Mouse (Mus musculus): Measurements from ENCODE around the gene Xrra1.

Gene Xrra1

DNA sequence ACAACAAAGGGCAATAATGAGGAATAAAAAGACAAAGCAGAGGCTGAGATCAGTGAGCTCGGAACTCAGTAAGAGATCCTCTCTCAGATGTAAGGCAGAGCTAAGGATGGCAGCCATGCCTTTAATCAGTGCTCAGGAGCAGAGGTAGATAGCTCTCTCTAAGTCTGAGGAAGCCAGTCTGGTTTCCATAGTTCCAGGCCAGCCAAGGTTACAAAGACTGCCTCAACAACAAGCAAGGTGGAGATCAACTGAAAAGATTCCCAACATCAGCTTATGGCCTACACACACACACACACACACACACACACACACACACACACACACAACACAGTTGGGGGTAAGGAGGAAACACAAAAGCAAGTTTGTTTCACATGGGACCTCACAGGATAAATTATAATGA lies 7.8 kb upstream of the Xrra1 start:
- DNase-seq (ENCODE audit: low spot score in 2 of 2) = no peak

DNA sequence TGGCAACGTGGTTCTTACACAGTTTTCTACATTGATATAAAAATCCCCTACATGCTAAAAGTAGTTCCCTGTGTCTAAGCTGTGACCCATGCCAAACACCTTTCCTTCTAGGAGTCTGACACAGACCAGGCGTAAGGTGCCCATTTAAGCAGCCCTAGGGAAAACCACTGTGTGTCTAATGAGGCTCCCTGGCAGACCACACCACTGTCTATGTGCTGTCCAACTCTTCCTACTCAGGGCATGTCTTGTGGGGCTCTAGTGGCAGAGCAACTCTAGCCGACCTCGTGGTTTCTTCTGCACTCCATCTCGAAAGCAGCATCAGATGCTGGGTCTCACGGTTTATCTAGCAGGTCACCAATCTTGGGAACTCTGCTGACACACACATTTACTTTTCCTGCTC lies 7.3 kb upstream of the Xrra1 start:
- no peak for DNase-seq (ENCODE audit: low spot score in 2 of 2)

DNA sequence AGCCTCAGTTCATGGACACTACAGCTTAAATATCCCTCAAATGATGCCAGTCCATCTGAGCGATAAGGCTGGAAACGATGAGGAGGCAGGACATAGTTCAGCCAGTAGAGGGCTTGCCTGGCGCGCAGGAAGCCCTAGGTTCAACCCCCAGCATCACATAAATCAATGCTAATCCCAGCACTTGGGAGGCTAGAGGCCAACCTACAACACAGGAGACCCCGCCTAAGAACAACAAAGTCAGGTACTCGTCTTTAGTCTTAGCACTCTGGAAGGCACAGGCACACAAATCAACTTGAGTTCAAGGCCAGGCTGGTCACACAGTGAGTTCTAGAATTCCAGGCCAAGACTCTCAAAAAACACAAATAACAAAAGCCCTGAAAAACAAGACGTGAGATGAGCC lies 5.6 kb upstream of the Xrra1 start:
- DNase-seq (ENCODE audit: low spot score in 2 of 2) = no peak

- no peak for DNase-seq (ENCODE audit: low spot score in 2 of 2)
These were observed 4.6 kb upstream of the Xrra1 start for GRCm38 (mm10) chr7:99854311-99854710.

- no peak for DNase-seq (ENCODE audit: low spot score in 2 of 2)
These were observed 2.6 kb upstream of the Xrra1 start for GRCm38 (mm10) chr7:99856266-99856861.

DNA sequence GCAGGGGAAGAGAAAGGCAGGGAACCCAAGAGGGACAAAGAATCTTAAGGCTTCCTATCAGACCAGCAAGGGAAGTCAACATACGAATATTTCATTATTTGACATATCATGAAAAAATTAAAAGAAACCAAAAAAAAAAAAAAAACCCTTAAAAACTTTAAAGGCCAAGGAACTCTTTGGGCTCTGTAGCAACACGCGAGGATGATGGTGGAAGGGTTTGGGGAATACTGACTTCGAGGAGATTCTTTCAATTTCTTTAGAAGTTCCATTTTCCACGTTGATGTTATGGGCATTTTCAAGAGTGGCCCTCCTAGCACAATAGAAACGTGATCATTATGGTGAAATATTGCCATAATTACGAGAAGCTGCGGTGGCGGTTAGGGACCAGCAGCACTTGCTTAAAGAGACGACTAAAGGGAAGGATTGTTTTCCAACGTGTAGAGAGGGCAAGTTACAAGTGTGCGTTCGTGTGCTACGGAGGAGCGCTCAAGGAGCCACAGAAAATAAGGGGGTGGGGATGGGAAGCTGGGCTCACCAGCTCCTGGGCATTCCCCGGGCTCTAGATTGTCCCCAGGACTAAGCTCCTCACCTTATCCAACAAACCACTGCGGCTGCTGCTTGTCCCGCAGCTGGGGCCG lies 622 bp upstream of the Xrra1 start:
- DNase-seq (ENCODE audit: low spot score in 2 of 2) = no peak

DNA sequence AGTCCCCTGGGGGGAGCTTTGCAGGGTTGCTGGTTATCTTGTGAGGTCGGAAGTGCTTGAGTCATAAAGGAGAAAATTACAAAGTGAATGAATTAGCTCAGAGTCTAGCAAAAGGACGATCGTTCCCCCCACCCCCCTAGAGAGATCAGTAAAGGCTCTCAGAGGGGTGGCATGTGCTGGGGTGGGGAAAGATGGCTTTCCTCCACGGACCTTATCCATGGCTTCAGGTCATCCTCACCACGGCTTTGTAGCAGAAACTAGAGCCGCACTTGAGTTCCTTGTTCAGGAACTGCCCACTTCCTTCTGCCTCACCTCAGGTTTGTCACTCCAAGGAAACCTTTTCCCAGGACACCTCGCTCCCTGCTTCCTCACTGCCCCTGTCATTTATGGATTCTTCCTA lies 4.4 kb downstream of the Xrra1 start, which contains the start of gene Spcs2:
Gene Spcs2 (minus strand): TSS at position 101 of the 400 bp plus-strand sequence.
- DNase-seq (ENCODE audit: low spot score in 2 of 2) = no peak

GRCm38 (mm10) chr7:99864241-99865028 lies 5.5 kb downstream of the Xrra1 start:
- DNase-seq (ENCODE audit: low spot score in 2 of 2) = no peak

- no peak for DNase-seq (ENCODE audit: low spot score in 2 of 2)
These were observed 6.3 kb downstream of the Xrra1 start for GRCm38 (mm10) chr7:99865219-99865618.

GRCm38 (mm10) chr7:99869296-99869695 lies 10.4 kb downstream of the Xrra1 start:
- DNase-seq (ENCODE audit: low spot score in 2 of 2) = no peak

- no peak for DNase-seq (ENCODE audit: low spot score in 2 of 2)
These were observed 15.0 kb downstream of the Xrra1 start for GRCm38 (mm10) chr7:99873965-99874364.

- DNase-seq (ENCODE audit: low spot score in 2 of 2) = no peak
These were observed 17.0 kb downstream of the Xrra1 start for GRCm38 (mm10) chr7:99875891-99876290.

DNA sequence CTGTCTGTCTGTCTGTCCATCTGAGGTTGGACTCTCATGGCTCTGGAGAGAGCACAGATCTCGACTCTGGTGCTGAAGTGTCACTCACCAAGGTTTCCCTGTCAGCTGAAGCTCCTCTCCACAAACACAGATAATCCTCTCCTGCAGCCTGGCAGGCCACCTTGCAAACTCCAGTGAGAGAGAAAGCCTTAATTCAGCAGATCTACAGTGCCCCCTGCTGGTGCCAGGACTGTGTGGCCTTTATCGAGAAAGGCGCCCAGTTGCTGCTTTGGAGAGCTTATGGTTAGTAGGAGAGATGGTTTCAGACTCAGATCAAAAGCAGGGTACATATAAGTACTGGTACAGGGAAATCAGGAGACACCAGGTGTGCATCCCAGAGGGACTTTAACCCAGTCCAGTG lies 17.4 kb downstream of the Xrra1 start:
- DNase-seq (ENCODE audit: low spot score in 2 of 2) = peak; percentile 54 to 79

DNA sequence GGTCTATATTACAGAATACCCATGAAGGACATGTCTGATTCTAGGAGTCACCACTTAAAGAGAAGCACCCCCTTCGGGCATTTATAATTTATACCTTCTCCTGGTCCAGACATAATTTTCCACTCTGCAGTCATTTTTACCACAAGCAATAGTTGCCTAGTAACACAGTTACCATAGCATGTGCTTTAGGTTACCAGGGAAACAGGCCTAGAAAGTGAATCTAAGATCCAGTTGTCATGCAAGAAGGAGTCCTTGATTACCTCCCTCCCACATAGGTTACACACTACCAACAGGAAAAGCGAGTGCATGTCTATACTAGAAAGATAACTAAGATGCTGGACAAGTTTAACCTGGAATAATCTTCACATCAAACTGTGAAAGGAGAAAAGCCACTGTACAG lies 19.3 kb downstream of the Xrra1 start:
- DNase-seq (ENCODE audit: low spot score in 2 of 2) = no peak

DNA sequence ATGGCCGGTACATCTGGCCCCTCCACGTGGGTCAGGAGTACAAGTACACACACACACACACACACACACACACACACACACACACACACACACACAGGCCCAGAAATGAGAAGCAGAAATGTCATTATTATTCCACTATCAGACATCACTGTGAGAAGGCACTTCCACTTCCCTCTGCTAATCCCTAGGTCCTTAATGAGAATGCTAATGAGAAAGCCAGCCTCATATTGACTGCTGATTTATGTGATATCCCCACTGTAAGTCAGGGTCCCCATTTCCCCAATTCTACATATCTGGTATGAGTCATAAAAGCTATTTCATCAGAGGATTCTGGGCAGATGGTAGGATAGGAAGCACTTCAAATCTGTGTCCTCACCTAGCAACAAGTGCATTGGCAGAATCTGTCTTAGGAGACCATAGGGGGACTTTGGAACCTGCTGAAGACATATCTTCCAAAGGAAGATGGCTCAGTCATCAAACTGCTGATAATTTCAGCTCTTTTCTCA lies 28.4 kb downstream of the Xrra1 start:
- DNase-seq (ENCODE audit: low spot score in 2 of 2) = no peak

DNA sequence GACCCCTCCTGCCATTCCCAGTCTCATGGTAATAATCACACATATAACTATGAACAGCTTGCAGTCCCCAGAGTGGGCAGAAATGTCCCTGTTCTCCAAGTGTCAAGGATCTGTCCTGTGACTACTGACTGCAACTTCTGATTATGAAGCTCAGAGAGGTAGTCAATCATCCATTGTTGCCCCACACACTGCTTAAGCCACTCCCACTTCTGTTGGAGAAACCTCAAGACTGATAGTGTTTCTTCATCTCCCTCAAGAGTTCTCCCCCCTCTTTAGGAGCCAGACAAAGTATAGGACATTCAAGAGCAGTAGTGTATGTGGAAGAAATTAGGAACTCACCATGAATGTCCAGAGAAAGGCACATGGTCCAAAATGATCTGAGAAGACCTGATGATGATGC lies 28.8 kb downstream of the Xrra1 start:
- DNase-seq (ENCODE audit: low spot score in 2 of 2) = no peak

DNA sequence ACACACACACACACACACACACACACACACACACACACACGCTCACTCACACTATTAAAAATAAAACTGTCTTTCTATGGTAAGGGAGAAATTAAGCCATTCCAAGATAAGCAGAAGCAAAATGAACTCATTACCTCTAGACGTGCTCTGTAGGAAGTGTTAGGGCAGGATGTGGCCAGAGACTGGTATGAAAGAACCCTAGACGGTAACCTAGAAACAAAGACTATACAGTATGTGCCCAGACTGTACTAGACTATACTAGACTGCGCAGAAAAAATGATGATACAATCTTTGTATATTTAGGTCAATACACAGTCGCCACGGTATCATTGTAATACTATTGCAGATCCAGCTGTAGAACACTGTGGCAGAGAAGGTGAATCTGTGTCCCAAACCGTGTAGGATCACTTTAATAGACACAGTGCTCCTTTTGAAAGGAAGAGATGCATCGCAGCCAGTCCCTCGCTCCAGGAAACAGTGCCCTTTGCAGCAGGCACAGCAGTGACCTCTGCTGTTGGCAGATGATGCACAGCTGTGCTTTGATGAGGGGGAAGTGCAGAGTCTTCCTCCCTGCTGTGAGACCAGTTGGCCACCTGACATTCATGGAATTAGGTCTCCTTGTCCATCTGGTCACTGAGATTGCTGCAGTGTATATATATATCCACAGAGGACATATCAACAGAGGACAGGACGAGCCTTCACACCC lies 30.4 kb downstream of the Xrra1 start:
- no peak for DNase-seq (ENCODE audit: low spot score in 2 of 2)

DNA sequence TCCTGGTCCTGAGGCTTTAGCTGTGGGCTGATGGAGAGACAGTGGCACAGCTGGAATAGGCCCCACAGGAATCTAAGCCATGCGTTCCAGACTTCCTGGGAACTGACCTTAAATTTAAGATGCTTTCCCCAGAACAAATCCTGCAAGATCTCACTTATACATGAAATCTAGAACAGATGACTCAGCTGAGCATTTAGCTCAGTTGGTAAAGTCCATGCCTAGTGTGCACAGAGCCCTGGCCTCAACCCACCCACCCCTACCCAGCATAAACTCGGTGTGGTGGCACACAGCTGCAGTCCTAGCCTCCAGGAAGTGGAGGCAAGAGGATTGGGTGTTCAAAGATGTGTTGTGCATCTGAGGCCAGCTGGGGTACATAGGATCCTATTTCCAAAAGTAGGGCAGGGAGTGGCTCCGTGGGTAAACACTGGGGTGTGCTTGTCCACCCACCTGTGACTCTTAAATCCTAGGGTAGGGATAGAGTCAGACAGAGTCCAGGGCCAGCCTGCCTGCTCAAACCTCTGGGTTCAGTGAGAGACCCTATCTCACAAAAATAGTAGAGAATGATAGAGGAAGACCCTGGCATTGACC lies 31.3 kb downstream of the Xrra1 start:
- DNase-seq (ENCODE audit: low spot score in 2 of 2) = no peak

- no peak for DNase-seq (ENCODE audit: low spot score in 2 of 2)
These were observed 32.6 kb downstream of the Xrra1 start for GRCm38 (mm10) chr7:99891471-99891870.

- no peak for DNase-seq (ENCODE audit: low spot score in 2 of 2)
These were observed 33.4 kb downstream of the Xrra1 start for GRCm38 (mm10) chr7:99892351-99892750.

DNA sequence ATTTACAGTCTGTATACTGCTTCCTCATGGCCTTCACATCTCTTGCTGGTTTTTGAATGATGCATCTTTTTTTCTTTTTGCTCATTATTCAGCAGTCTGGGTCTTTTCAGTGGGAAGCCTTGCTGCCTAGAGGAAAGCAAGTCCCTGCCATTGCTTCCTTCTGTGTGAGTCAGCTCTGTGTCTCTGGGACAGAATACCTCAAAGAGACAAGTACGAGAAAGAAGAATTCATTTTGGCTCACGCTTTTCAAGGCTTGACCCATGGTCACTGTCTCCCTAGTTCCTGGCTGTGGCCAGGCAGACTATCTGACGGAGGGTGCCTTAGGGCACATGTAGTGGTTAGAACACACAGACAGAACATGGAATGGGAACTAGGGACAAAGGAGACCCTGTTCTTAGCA lies 35.1 kb downstream of the Xrra1 start:
- no peak for DNase-seq (ENCODE audit: low spot score in 2 of 2)

DNA sequence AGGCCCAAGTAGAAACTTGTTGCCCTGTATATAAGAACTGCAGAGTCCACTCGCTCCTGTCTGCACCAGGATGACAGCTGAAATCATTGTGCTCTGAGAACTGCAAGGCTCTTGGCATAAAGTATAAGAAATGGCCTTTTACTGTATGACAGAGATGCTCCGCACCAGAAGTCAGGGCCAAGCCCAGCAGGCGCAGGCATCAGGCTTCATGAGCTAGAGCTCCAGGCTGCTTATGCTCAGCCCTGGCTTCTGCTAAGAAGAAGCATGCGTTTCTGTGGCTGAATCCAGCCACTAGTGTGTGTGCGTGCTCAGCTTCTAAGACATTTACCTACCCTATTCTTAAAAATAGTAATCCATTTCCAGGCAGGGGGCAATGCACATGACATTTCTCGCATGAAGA lies 35.6 kb downstream of the Xrra1 start:
- no peak for DNase-seq (ENCODE audit: low spot score in 2 of 2)
